13 mouse cellular contexts compared by ENCODE assay signal in the genomic region with DNA sequence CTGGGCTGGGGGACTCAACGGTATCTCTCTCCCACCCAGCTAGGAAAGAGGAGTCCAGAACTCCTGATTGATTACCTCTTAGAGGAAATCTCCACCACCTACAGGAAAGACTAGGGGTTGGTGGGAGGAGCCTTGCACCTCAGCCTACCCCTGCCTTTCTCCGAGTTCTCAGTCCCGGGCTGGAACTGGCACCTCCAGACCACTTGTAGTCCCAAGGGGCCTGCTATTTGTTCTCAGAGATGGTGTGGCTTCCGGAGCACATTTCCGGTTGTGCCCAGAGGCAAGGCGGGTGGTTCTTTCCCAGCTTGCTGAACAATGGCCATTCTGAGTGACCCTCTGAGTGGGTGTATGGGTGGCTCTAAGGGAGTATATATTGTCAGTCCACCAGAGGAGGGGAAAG. TPM values are rescaled to one million over a fixed set of nuclear protein-coding genes. Genes with fewer than 3 reads are reported as not detected.
DNase-seq lines count a peak whose midpoint lies in the region; ATAC-seq and TF ChIP-seq lines count a peak whose summit lies in the region.
"Had no signal": no experiment of that assay in that cellular context is flagged by ENCODE, and none has a peak within 500 bp of the region (broad histone marks: within the 10 kb centered on the region; RNA-seq: fewer than 3 reads in every experiment).

No protein-coding gene starts in this region.

- H3K4me2 ChIP-seq in midbrain, embryonic 11.5 days, result no peak overlapping the region
- H3K4me2 ChIP-seq in midbrain, embryonic 14.5 days (ENCODE audit: low read length), result no peak overlapping the region
- H3K4me2 ChIP-seq in kidney, postnatal 0 days (ENCODE audit: low read length), result no peak overlapping the region
- H3K4me2 ChIP-seq: heart, embryonic 15.5 days; liver, embryonic 15.5 days; neural tube, embryonic 13.5 days had no signal

- H3K9ac ChIP-seq in midbrain, embryonic 11.5 days (ENCODE audit: low read length), result no peak overlapping the region
- H3K9ac ChIP-seq in midbrain, embryonic 14.5 days (replicated peaks; ENCODE audit: low read length), result no peak overlapping the region
- no peak overlapping the region for H3K9ac ChIP-seq in kidney, postnatal 0 days (ENCODE audit: low read depth, low read length)
- H3K9ac ChIP-seq: heart, embryonic 15.5 days; liver, embryonic 15.5 days; neural tube, embryonic 13.5 days had no signal

- H3K27me3 ChIP-seq in midbrain, embryonic 11.5 days (ENCODE audit: control insufficient read depth, insufficient read depth, low read length), result no peaks in the 10 kb centered on the region
- no peaks in the 10 kb centered on the region for H3K27me3 ChIP-seq in midbrain, embryonic 14.5 days (ENCODE audit: control insufficient read depth, insufficient read depth, low read length)
- no peaks in the 10 kb centered on the region for H3K27me3 ChIP-seq in kidney, postnatal 0 days (ENCODE audit: insufficient read depth, low read length)
- peaks cover 71% of the 10 kb centered on the region for H3K27me3 ChIP-seq in megakaryocyte, embryonic 14.5 days (replicated peaks)
- H3K27me3 ChIP-seq: heart, embryonic 15.5 days; neural tube, embryonic 13.5 days had no signal

- no peaks in the 10 kb centered on the region for H3K4me1 ChIP-seq in midbrain, embryonic 11.5 days (ENCODE audit: control insufficient read depth, insufficient read depth, low read length)
- no peaks in the 10 kb centered on the region for H3K4me1 ChIP-seq in midbrain, embryonic 14.5 days (ENCODE audit: control insufficient read depth, insufficient read depth, low read length)
- peaks cover 16% of the 10 kb centered on the region for H3K4me1 ChIP-seq in kidney, postnatal 0 days (replicated peaks; ENCODE audit: insufficient read depth, low read length)
- H3K4me1 ChIP-seq in megakaryocyte, embryonic 14.5 days, result peaks cover 50% of the 10 kb centered on the region

- H3K9me3 ChIP-seq in midbrain, embryonic 11.5 days (ENCODE audit: control insufficient read depth, low read length), result no peaks in the 10 kb centered on the region
- H3K9me3 ChIP-seq in midbrain, embryonic 14.5 days (ENCODE audit: control insufficient read depth, low read length), result no peaks in the 10 kb centered on the region
- H3K9me3 ChIP-seq in kidney, postnatal 0 days (replicated peaks; ENCODE audit: low read length), result no peaks in the 10 kb centered on the region
- H3K9me3 ChIP-seq in megakaryocyte, embryonic 14.5 days, result no peaks in the 10 kb centered on the region
- H3K9me3 ChIP-seq: heart, embryonic 15.5 days; liver, embryonic 15.5 days; neural tube, embryonic 13.5 days had no signal

- 79% methylated on average over 6 of the region's 6 CpGs for WGBS in midbrain, embryonic 11.5 days
- WGBS in midbrain, embryonic 14.5 days, result 79% methylated on average over 6 of the region's 6 CpGs
- 55% methylated on average over 6 of the region's 6 CpGs for WGBS in kidney, postnatal 0 days

- no peaks in the 10 kb centered on the region for H3K36me3 ChIP-seq in midbrain, embryonic 11.5 days (ENCODE audit: control insufficient read depth, insufficient read depth, low read length)
- no peaks in the 10 kb centered on the region for H3K36me3 ChIP-seq in midbrain, embryonic 14.5 days (ENCODE audit: control insufficient read depth, insufficient read depth, low read length)
- no peaks in the 10 kb centered on the region for H3K36me3 ChIP-seq in kidney, postnatal 0 days (ENCODE audit: insufficient read depth, low read length)
- no peaks in the 10 kb centered on the region for H3K36me3 ChIP-seq in megakaryocyte, embryonic 14.5 days (replicated peaks; ENCODE audit: low read length)
- H3K36me3 ChIP-seq: heart, embryonic 15.5 days; liver, embryonic 15.5 days; neural tube, embryonic 13.5 days had no signal

- H3K27ac ChIP-seq in midbrain, embryonic 11.5 days (ENCODE audit: low read depth, low read length), result no peak overlapping the region
- H3K27ac ChIP-seq in midbrain, embryonic 14.5 days (replicated peaks; ENCODE audit: low read depth, low read length), result no peak overlapping the region
- H3K27ac ChIP-seq in kidney, postnatal 0 days, result peak overlapping the region; percentile 82; the same call in 1 of the 2 replicates
- H3K27ac ChIP-seq: liver, embryonic 15.5 days had no signal

- no peak overlapping the region for H3K4me3 ChIP-seq in midbrain, embryonic 11.5 days (ENCODE audit: low read depth, low read length)
- H3K4me3 ChIP-seq in midbrain, embryonic 14.5 days (replicated peaks; ENCODE audit: low read depth, low read length), result no peak overlapping the region
- H3K4me3 ChIP-seq in kidney, postnatal 0 days (replicated peaks; ENCODE audit: low read depth, low read length), result no peak overlapping the region
- H3K4me3 ChIP-seq in megakaryocyte, embryonic 14.5 days (replicated peaks), result peak overlapping the region; percentile 65
- H3K4me3 ChIP-seq: heart, embryonic 15.5 days; liver, embryonic 15.5 days; neural tube, embryonic 13.5 days had no signal

- DNase-seq in adrenal gland, postnatal 10 days, result peak; percentile 44
- no peak for DNase-seq in adrenal gland, adult 2 months
- DNase-seq in midbrain, embryonic 11.5 days (ENCODE audit: low spot score, missing footprints), result peak; percentile 19
- DNase-seq in midbrain, embryonic 14.5 days, result no peak
- no peak for DNase-seq in kidney, postnatal 0 days (ENCODE audit: low spot score)
- no peak for DNase-seq in thymus, postnatal 14 days
- DNase-seq: layer of hippocampus, adult 9-11 months had no signal

- no peak for TF ChIP-seq CTCF in kidney, postnatal 0 days (IDR thresholded peaks at IDR 0.05; ENCODE audit: low read depth)

- ATAC-seq in midbrain, embryonic 11.5 days (ENCODE audit: low FRiP score), result no peak
- ATAC-seq in midbrain, embryonic 14.5 days (ENCODE audit: low FRiP score, low TSS enrichment), result no peak
- ATAC-seq in kidney, postnatal 0 days (replicated peaks; ENCODE audit: low FRiP score, low read depth), result no peak
- ATAC-seq in erythroblast, adult 5-6 weeks (replicated peaks; ENCODE audit: low FRiP score, poor library complexity, severe bottlenecking), result no peak
- ATAC-seq: forebrain, embryonic 14.5 days had no signal

RNA-seq across cellular contexts. Expression of a gene that starts 10.6 kb away (rescaled TPM):
- 10 to 100 TPM; 12.1 to 12.3 TPM for total RNA-seq in adrenal gland, postnatal 10 days (2021)
- total RNA-seq in adrenal gland, adult 2 months (2021), result 10 to 100 TPM in 1 of 2 experiments, 1 to 10 TPM in 1; 5.2 to 11.2 TPM
- polyA plus RNA-seq in adrenal gland, adult 2 months (2012; rRNA removed), result 8.7 and 10.9 TPM in 2 replicates
- polyA plus RNA-seq in midbrain, embryonic 11.5 days (2014; fragmentation: Nextera tagmentation; extraction: Ambion mirVana), result 0.19 and 0.37 TPM in 2 replicates
- polyA plus RNA-seq in midbrain, embryonic 14.5 days (2014; fragmentation: Nextera tagmentation; extraction: Ambion mirVana), result 0.12 and 0.24 TPM in 2 replicates
- polyA plus RNA-seq in kidney, postnatal 0 days (2015; fragmentation: Nextera tagmentation; extraction: Ambion mirVana), result 6.5 and 7.8 TPM in 2 replicates
- polyA plus RNA-seq in megakaryocyte, embryonic 14.5 days (2012; ENCODE audit: insufficient read depth, low replicate concordance), result not detected in 2 replicates
- total RNA-seq in erythroblast, adult 5-6 weeks (2015; ENCODE audit: low replicate concordance), result not detected in 2 replicates
- not detected in 2 replicates for total RNA-seq in erythroblast, adult 5-6 weeks (2017; ENCODE audit: low replicate concordance)

RNA-seq across cellular contexts. Expression of a gene that starts 11.5 kb away (rescaled TPM):
- total RNA-seq in adrenal gland, postnatal 10 days (2021), result 100 to 1,000 TPM; 224 to 328 TPM
- total RNA-seq in adrenal gland, adult 2 months (2021), result 100 to 1,000 TPM; 249 to 309 TPM
- 412 and 462 TPM in 2 replicates for polyA plus RNA-seq in adrenal gland, adult 2 months (2012; rRNA removed)
- 243 and 258 TPM in 2 replicates for polyA plus RNA-seq in midbrain, embryonic 11.5 days (2014; fragmentation: Nextera tagmentation; extraction: Ambion mirVana)
- 280 and 343 TPM in 2 replicates for polyA plus RNA-seq in midbrain, embryonic 14.5 days (2014; fragmentation: Nextera tagmentation; extraction: Ambion mirVana)
- polyA plus RNA-seq in kidney, postnatal 0 days (2015; fragmentation: Nextera tagmentation; extraction: Ambion mirVana), result 197 and 214 TPM in 2 replicates
- 148 and 152 TPM in 2 replicates for polyA plus RNA-seq in megakaryocyte, embryonic 14.5 days (2012; ENCODE audit: insufficient read depth, low replicate concordance)
- 30.2 and 34.1 TPM in 2 replicates for total RNA-seq in erythroblast, adult 5-6 weeks (2015; ENCODE audit: low replicate concordance)
- 19.5 and 21.8 TPM in 2 replicates for total RNA-seq in erythroblast, adult 5-6 weeks (2017; ENCODE audit: low replicate concordance)

RNA-seq across cellular contexts. Expression of a gene that starts 20.1 kb away (rescaled TPM):
- total RNA-seq in adrenal gland, postnatal 10 days (2021), result 10 to 100 TPM; 11.1 to 45.0 TPM
- total RNA-seq in adrenal gland, adult 2 months (2021), result 1 to 10 TPM; 1.3 to 1.7 TPM
- 0.36 TPM in 1 of 2 replicates, not detected in the other for polyA plus RNA-seq in adrenal gland, adult 2 months (2012; rRNA removed)
- polyA plus RNA-seq in midbrain, embryonic 11.5 days (2014; fragmentation: Nextera tagmentation; extraction: Ambion mirVana), result 0.40 and 0.80 TPM in 2 replicates
- 2.1 and 2.6 TPM in 2 replicates for polyA plus RNA-seq in midbrain, embryonic 14.5 days (2014; fragmentation: Nextera tagmentation; extraction: Ambion mirVana)
- 0.79 and 0.95 TPM in 2 replicates for polyA plus RNA-seq in kidney, postnatal 0 days (2015; fragmentation: Nextera tagmentation; extraction: Ambion mirVana)
- 0.23 TPM in 1 of 2 replicates, not detected in the other for polyA plus RNA-seq in megakaryocyte, embryonic 14.5 days (2012; ENCODE audit: insufficient read depth, low replicate concordance)
- total RNA-seq in erythroblast, adult 5-6 weeks (2015; ENCODE audit: low replicate concordance), result not detected in 2 replicates
- not detected in 2 replicates for total RNA-seq in erythroblast, adult 5-6 weeks (2017; ENCODE audit: low replicate concordance)

RNA-seq across cellular contexts. Expression of a gene that starts 22.9 kb away (rescaled TPM):
- 1 to 10 TPM; 9.1 to 9.2 TPM for total RNA-seq in adrenal gland, postnatal 10 days (2021)
- total RNA-seq in adrenal gland, adult 2 months (2021), result 1 to 10 TPM; 6.1 to 7.3 TPM
- polyA plus RNA-seq in adrenal gland, adult 2 months (2012; rRNA removed), result 4.6 and 4.8 TPM in 2 replicates
- 12.5 and 14.3 TPM in 2 replicates for polyA plus RNA-seq in midbrain, embryonic 11.5 days (2014; fragmentation: Nextera tagmentation; extraction: Ambion mirVana)
- 12.0 and 12.1 TPM in 2 replicates for polyA plus RNA-seq in midbrain, embryonic 14.5 days (2014; fragmentation: Nextera tagmentation; extraction: Ambion mirVana)
- polyA plus RNA-seq in kidney, postnatal 0 days (2015; fragmentation: Nextera tagmentation; extraction: Ambion mirVana), result 16.8 and 18.1 TPM in 2 replicates
- 0.93 and 1.7 TPM in 2 replicates for polyA plus RNA-seq in megakaryocyte, embryonic 14.5 days (2012; ENCODE audit: insufficient read depth, low replicate concordance)
- 4.8 and 11.5 TPM in 2 replicates for total RNA-seq in erythroblast, adult 5-6 weeks (2015; ENCODE audit: low replicate concordance)
- 2.5 and 4.8 TPM in 2 replicates for total RNA-seq in erythroblast, adult 5-6 weeks (2017; ENCODE audit: low replicate concordance)

RNA-seq across cellular contexts. Expression of a gene that starts 23.0 kb away (rescaled TPM):
- total RNA-seq in adrenal gland, postnatal 10 days (2021), result 10 to 100 TPM; 58.4 to 67.6 TPM
- 10 to 100 TPM; 59.5 to 60.5 TPM for total RNA-seq in adrenal gland, adult 2 months (2021)
- polyA plus RNA-seq in adrenal gland, adult 2 months (2012; rRNA removed), result 63.2 and 72.0 TPM in 2 replicates
- 95.7 and 95.9 TPM in 2 replicates for polyA plus RNA-seq in midbrain, embryonic 11.5 days (2014; fragmentation: Nextera tagmentation; extraction: Ambion mirVana)
- polyA plus RNA-seq in midbrain, embryonic 14.5 days (2014; fragmentation: Nextera tagmentation; extraction: Ambion mirVana), result 102 and 118 TPM in 2 replicates
- 57.8 and 63.4 TPM in 2 replicates for polyA plus RNA-seq in kidney, postnatal 0 days (2015; fragmentation: Nextera tagmentation; extraction: Ambion mirVana)
- polyA plus RNA-seq in megakaryocyte, embryonic 14.5 days (2012; ENCODE audit: insufficient read depth, low replicate concordance), result 52.1 and 63.2 TPM in 2 replicates
- total RNA-seq in erythroblast, adult 5-6 weeks (2015; ENCODE audit: low replicate concordance), result 4.0 and 11.1 TPM in 2 replicates
- 22.9 and 32.1 TPM in 2 replicates for total RNA-seq in erythroblast, adult 5-6 weeks (2017; ENCODE audit: low replicate concordance)

Comparison
In these comparisons a context has a peak if more than half of its experiments do, and no peak if none do; other contexts are left out.
1. DNase-seq: peak in adrenal gland, postnatal 10 days (single experiment) and midbrain, embryonic 11.5 days (single experiment); none in adrenal gland, adult 2 months (single experiment), midbrain, embryonic 14.5 days (single experiment), kidney, postnatal 0 days (single experiment) and thymus, postnatal 14 days (single experiment).